Mouse (Mus musculus): ENCODE measurements around the gene Palm2.

The Palm2 gene

DNA sequence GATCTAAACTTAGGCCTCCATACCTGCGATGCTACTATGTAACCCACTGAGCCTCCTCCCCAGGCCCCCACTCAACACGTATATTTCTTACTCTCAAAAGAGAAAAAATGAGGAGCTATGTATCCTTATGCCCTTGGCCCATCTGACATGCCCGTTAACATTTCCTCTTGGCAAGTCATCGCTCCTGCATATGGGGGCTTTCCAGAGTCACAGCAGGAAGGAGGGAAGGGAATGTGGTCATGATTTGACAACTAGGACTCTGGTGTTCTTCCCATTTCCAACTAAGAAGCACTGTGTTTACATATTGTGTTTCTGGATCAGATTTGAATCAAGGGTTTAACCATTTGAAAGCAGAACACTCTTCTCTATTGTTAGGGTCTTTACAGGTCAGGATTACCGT, 267.5 kb downstream of the Palm2 start:
- no peak overlapping the region for H3K4me3 ChIP-seq (replicated peaks; ENCODE audit: low read length)
- no peaks in the 10 kb centered on the region for H3K9me3 ChIP-seq (ENCODE audit: low read length)
- no peaks in the 10 kb centered on the region for H3K27me3 ChIP-seq (ENCODE audit: insufficient read depth, low read length)
- TF ChIP-seq CTCF (conservative IDR thresholded peaks at IDR 0.05; ENCODE audit: low read length) (no peak), POU5F1 (IDR thresholded peaks at IDR 0.05; ENCODE audit: borderline replicate concordance, low read length) (no peak), NANOG (IDR thresholded peaks at IDR 0.05; ENCODE audit: borderline replicate concordance, low read length) (no peak)
- no peaks in the 10 kb centered on the region for H3K36me3 ChIP-seq (ENCODE audit: insufficient read depth, low read length)
- peaks cover 27% of the 10 kb centered on the region for H3K4me1 ChIP-seq (replicated peaks; ENCODE audit: low read depth, low read length)

- TF ChIP-seq CTCF (conservative IDR thresholded peaks at IDR 0.05; ENCODE audit: low read length), result no peak
- TF ChIP-seq NANOG (IDR thresholded peaks at IDR 0.05; ENCODE audit: borderline replicate concordance, low read length), result no peak
- TF ChIP-seq POU5F1 (IDR thresholded peaks at IDR 0.05; ENCODE audit: borderline replicate concordance, low read length), result no peak
- peaks cover 21% of the 10 kb centered on the region for H3K4me1 ChIP-seq (replicated peaks; ENCODE audit: low read depth, low read length)
- peak overlapping the region; percentile 30 for H3K4me3 ChIP-seq (replicated peaks; ENCODE audit: low read length)
- no peaks in the 10 kb centered on the region for H3K36me3 ChIP-seq (ENCODE audit: insufficient read depth, low read length)
- H3K27me3 ChIP-seq (ENCODE audit: insufficient read depth, low read length), result peaks cover 5% of the 10 kb centered on the region; the same call in 1 of the 2 replicates
- no peaks in the 10 kb centered on the region for H3K9me3 ChIP-seq (ENCODE audit: low read length)
These were observed 269.8 kb downstream of the Palm2 start for GRCm38 (mm10) chr4:57703574-57704470.

- no peak for TF ChIP-seq NANOG (IDR thresholded peaks at IDR 0.05; ENCODE audit: borderline replicate concordance, low read length)
- TF ChIP-seq CTCF (conservative IDR thresholded peaks at IDR 0.05; ENCODE audit: low read length), result no peak
- no peak for TF ChIP-seq POU5F1 (IDR thresholded peaks at IDR 0.05; ENCODE audit: borderline replicate concordance, low read length)
- peaks cover 6% of the 10 kb centered on the region; the same call in 1 of the 2 replicates for H3K27me3 ChIP-seq (ENCODE audit: insufficient read depth, low read length)
- H3K36me3 ChIP-seq (ENCODE audit: insufficient read depth, low read length), result no peaks in the 10 kb centered on the region
- no peaks in the 10 kb centered on the region for H3K9me3 ChIP-seq (ENCODE audit: low read length)
- H3K4me3 ChIP-seq (replicated peaks; ENCODE audit: low read length), result no peak overlapping the region
- H3K4me1 ChIP-seq (replicated peaks; ENCODE audit: low read depth, low read length), result peaks cover 28% of the 10 kb centered on the region
These were observed 270.5 kb downstream of the Palm2 start for GRCm38 (mm10) chr4:57704575-57704974.

GRCm38 (mm10) chr4:57715849-57716248, 281.8 kb downstream of the Palm2 start:
- Histone ChIP-seq H3K36me3 (ENCODE audit: insufficient read depth, low read length) (no peaks in the 10 kb centered on the region), H3K4me1 (replicated peaks; ENCODE audit: low read depth, low read length) (peaks cover 18% of the 10 kb centered on the region), H3K9me3 (ENCODE audit: low read length) (0 out of 2 replicates have a peak, but pooled peaks cover 7% of the 10 kb centered on the region), H3K27me3 (ENCODE audit: insufficient read depth, low read length) (no peaks in the 10 kb centered on the region), H3K4me3 (replicated peaks; ENCODE audit: low read length) (no peak overlapping the region)
- TF ChIP-seq NANOG (IDR thresholded peaks at IDR 0.05; ENCODE audit: borderline replicate concordance, low read length) (no peak), CTCF (conservative IDR thresholded peaks at IDR 0.05; ENCODE audit: low read length) (no peak), POU5F1 (IDR thresholded peaks at IDR 0.05; ENCODE audit: borderline replicate concordance, low read length) (no peak)

GRCm38 (mm10) chr4:57716735-57717134, 282.7 kb downstream of the Palm2 start:
- TF ChIP-seq POU5F1 (IDR thresholded peaks at IDR 0.05; ENCODE audit: borderline replicate concordance, low read length), result no peak
- TF ChIP-seq NANOG (IDR thresholded peaks at IDR 0.05; ENCODE audit: borderline replicate concordance, low read length), result no peak
- TF ChIP-seq CTCF (conservative IDR thresholded peaks at IDR 0.05; ENCODE audit: low read length), result no peak
- H3K27me3 ChIP-seq (ENCODE audit: insufficient read depth, low read length), result no peaks in the 10 kb centered on the region
- H3K4me1 ChIP-seq (replicated peaks; ENCODE audit: low read depth, low read length), result peaks cover 21% of the 10 kb centered on the region
- H3K36me3 ChIP-seq (ENCODE audit: insufficient read depth, low read length), result no peaks in the 10 kb centered on the region
- H3K9me3 ChIP-seq (ENCODE audit: low read length), result 0 out of 2 replicates have a peak, but pooled peaks cover 7% of the 10 kb centered on the region
- H3K4me3 ChIP-seq (replicated peaks; ENCODE audit: low read length), result no peak overlapping the region

- H3K4me3 ChIP-seq (replicated peaks; ENCODE audit: low read length), result no peak within 1 kb of the TSS
- no peaks in the 10 kb centered on the region for H3K36me3 ChIP-seq (ENCODE audit: insufficient read depth, low read length)
- H3K4me1 ChIP-seq (replicated peaks; ENCODE audit: low read depth, low read length), result peaks cover 28% of the 10 kb centered on the region
- H3K27me3 ChIP-seq (ENCODE audit: insufficient read depth, low read length), result no peaks in the 10 kb centered on the region
- TF ChIP-seq POU5F1 (IDR thresholded peaks at IDR 0.05; ENCODE audit: borderline replicate concordance, low read length) (no peak), NANOG (IDR thresholded peaks at IDR 0.05; ENCODE audit: borderline replicate concordance, low read length) (no peak), CTCF (conservative IDR thresholded peaks at IDR 0.05; ENCODE audit: low read length) (no peak)
- H3K9me3 ChIP-seq (ENCODE audit: low read length), result 0 out of 2 replicates have a peak, but pooled peaks cover 7% of the 10 kb centered on the region
These were observed 283.3 kb downstream of the Palm2 start, which contains the start of gene Akap2 for GRCm38 (mm10) chr4:57717354-57717753. Gene Akap2 (plus strand): TSS chr4:57717657.

DNA sequence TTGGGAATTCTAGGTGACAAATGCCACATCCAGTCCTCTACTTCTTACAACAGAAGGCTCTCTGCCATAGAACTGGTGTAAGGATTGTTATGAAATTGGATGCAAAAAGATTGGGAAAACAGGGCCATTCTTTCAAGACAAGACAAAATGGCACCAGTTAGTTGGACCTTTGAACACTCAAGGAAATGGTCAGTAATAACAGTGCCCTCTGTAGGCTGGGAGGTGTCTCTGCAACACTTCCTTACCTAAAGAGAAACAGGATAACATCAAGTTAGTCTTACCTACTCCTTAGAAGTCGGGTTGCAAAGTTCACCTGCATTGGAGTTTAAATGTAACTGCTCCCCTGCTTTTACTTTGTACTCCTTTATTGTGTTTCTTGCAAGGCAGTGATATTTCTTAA, 285.3 kb downstream of the Palm2 start:
- Histone ChIP-seq H3K9me3 (ENCODE audit: low read length) (0 out of 2 replicates have a peak, but pooled peaks cover 7% of the 10 kb centered on the region), H3K4me1 (replicated peaks; ENCODE audit: low read depth, low read length) (peaks cover 20% of the 10 kb centered on the region), H3K36me3 (ENCODE audit: insufficient read depth, low read length) (no peaks in the 10 kb centered on the region), H3K27me3 (ENCODE audit: insufficient read depth, low read length) (no peaks in the 10 kb centered on the region), H3K4me3 (replicated peaks; ENCODE audit: low read length) (no peak overlapping the region)
- TF ChIP-seq CTCF (conservative IDR thresholded peaks at IDR 0.05; ENCODE audit: low read length) (peak; percentile 55), POU5F1 (IDR thresholded peaks at IDR 0.05; ENCODE audit: borderline replicate concordance, low read length) (no peak), NANOG (IDR thresholded peaks at IDR 0.05; ENCODE audit: borderline replicate concordance, low read length) (no peak)

DNA sequence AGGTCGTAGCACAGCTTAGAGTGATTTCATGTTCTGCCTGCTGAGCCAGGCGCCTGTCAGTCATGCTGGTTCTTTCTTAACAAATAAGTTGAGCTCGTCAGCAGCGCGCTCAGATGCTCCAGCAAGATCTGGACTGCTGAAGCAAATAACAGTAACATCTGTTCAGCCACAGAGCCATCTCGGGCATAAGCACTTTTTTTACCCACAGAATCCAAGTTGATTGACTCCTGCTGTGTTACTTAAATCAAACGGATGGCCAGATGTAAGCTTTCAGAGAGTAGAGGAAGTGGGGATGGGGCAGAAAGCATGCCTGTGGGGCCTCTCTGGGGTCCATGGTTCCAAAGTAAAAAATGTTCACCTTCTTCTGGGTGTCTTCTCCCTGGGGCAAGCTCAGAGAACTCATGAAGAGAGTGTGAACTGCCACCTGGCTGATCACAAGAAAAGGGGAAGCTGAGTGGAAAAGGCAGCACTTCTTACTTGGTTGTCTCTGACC, 286.9 kb downstream of the Palm2 start:
- 0 out of 2 replicates have a peak, but pooled peaks cover 7% of the 10 kb centered on the region for H3K9me3 ChIP-seq (ENCODE audit: low read length)
- peaks cover 20% of the 10 kb centered on the region for H3K4me1 ChIP-seq (replicated peaks; ENCODE audit: low read depth, low read length)
- no peaks in the 10 kb centered on the region for H3K36me3 ChIP-seq (ENCODE audit: insufficient read depth, low read length)
- no peak overlapping the region for H3K4me3 ChIP-seq (replicated peaks; ENCODE audit: low read length)
- TF ChIP-seq POU5F1 (IDR thresholded peaks at IDR 0.05; ENCODE audit: borderline replicate concordance, low read length), result no peak
- no peak for TF ChIP-seq NANOG (IDR thresholded peaks at IDR 0.05; ENCODE audit: borderline replicate concordance, low read length)
- H3K27me3 ChIP-seq (ENCODE audit: insufficient read depth, low read length), result no peaks in the 10 kb centered on the region

Measured in E14TG2a.4 (cell line).